Mouse (Mus musculus) left cerebral cortex, postnatal 4 days (tissue): ENCODE measurements around the gene Cnn3. TPM values are rescaled to one million over a fixed set of nuclear protein-coding genes. Genes with fewer than 3 reads are reported as not detected.

Experiments used
- DNase-seq: peaks from one replicate; pipeline ENCODE4 v3.0.0-alpha.2; 2022
- intact Hi-C: fragments of 180-260 bp; cut with DNase I; formaldehyde crosslinking; loops from one replicate; pipeline ENCODE4 v1.15.1; 2025
- total RNA-seq, 2 experiments: library from RNA; stranded (reverse); gene quantifications; 2 replicates each; pipeline ENCODE4 v1.2.3; 2021

Cnn3 gene
- total RNA-seq, 2 experiments from 2014 or later = 101 to 110 TPM

DNA sequence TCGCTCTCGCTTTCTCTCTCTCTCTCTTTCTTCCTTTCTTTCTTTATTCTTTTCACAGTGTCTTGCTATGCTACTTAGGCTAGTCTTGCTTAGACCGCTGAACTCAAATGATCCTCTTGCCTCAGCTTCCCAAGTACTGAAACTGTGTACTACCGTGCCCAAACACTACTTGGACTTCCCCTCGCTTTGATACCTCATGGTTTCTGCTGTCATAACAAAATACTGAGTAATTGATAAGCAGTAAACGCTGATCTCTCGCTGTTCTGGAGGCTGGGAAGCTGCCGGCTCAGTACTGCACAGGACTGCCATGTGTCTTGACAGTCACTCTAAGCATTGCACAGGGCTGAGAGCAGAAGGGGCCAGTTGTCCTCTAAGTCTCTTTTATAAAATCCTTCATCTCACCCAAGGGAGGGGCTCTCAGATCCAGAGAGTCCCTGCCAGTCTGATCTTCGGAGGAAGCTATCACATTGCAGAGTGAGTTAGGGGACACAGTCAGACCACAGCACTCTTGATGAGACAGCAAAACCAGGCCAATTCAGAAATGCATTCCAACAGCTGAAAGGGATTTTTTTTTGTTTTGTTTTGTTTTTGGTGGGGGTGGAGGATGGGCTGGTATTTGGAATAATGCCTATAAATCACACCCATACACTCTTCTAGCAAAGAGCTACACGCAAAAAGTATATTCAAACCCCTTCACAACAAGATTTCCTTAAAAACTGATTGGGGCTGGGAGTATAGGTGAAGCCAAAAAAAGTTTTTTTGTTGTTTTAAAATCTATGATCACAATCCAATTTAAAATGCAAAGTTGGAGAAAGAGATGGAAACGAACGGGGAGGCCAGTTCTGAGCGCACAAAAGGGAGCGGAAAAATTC, 8.7 kb upstream of the Cnn3 start:
- intact Hi-C loops = no loop called here
- DNase-seq = no peak

DNA sequence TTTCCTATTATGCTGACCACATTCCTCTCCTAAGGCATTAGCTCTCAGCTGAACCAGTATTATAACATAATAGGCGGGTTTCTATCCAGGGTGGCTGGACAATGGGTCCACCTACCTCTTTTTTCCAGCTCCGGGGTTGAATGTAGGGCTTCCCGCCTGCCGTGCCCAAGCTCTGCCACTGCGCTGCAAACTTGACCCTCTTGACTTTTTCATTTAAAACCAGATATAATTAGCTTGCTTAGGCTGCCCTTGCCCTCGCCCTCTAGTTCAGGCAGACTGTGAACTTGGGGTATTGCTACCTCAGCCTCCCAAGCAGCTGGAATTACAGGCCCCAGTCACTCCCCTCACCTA, 8.1 kb upstream of the Cnn3 start:
- no peak for DNase-seq
- intact Hi-C loops = no loop called here

DNA sequence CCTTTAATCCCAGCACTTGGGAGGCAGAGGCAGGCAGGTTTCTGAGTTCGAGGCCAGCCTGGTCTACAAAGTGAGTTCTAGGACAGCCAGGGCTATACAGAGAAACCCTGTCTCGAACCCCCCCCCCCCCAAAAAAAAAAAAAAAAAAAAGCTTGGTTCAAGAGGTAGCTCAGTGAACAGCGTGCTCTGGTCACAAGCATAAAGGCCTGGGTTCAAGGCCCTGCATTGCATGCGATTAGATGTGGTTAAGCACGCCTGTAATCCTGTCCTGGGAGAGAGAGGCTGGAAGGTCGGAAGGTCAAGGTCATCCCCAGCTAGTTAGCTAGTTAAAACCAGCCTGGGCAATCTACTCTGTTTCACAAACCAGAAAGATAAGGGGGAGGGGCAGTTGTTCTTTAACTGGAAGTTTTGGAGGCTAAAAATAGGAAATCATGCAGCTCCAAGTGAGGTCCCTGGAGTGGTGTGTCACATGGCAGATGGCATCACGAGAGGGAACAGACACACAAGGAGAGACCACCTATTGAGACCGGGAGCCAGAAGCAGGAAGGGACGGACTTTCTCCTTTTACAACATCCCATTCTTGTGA, 7.4 kb upstream of the Cnn3 start:
- no peak for DNase-seq
- intact Hi-C loops = no loop called here

DNA sequence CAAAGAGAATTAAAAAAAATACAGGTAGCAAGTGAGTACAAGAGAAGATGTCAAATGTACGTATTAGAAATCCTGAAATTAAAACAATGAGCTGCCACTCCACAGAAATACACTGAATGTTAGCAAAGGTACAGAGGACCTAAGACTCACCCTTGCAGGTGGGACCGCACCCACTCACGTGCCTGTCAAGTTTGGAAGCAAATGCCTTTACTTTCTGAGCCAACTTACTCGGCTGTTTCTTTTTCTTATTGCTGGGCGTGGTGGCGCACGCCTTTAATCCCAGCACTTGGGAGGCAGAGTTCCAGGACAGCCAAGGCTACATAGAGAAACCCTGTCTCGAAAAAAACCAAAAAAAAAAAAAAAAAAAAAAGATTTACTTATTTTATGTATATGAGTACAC, 3.9 kb upstream of the Cnn3 start:
- DNase-seq = no peak
- intact Hi-C loops = no loop called here

DNA sequence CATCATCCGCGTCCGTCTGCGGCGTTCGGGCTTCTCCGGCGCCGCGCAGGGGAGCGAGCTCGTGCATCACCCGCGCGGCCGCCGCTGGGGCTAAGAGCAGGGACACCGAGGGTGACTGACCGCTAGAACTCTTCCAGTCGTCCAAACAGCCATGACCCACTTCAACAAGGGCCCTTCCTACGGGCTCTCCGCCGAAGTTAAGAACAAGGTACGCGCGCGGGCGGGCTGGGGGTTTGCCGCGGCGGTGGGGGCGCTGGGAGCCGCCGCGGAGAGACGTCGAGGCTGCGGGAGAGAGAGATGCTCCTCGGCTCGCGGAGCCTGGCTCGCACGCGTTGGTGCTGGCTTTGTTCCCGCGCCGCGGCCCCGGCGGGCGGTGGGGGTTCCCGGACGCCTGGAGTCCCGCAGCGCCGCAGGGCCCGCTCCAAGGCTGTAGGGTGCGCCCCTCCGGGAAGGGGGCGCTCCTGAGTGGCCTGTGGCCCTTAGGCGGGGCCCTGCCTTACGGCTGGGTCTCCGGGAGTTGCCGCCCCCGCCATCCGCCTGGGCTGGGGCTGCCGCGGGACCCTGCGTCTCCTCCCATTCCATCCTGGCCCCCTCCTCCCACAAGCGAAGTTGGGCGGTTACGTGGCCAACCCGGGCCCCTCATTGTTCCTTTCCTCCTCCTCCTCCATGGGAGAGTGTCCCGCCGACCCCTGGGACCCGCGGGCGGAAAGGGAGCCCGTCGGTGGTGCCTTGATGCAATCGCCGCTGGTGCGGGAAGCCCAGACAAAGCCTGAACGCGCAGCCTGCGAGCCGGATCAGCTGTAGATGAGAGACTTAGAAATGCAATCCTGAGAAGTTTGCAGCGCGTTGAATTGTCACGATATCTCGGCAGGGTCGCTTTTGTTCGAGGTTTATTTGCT, 573 bp downstream of the Cnn3 start:
- intact Hi-C loops = loop anchor here (5.0 kb wide), 1 partner anchor 120 kb away; no protein-coding TSS in a partner anchor
- DNase-seq = peak; percentile 75

DNA sequence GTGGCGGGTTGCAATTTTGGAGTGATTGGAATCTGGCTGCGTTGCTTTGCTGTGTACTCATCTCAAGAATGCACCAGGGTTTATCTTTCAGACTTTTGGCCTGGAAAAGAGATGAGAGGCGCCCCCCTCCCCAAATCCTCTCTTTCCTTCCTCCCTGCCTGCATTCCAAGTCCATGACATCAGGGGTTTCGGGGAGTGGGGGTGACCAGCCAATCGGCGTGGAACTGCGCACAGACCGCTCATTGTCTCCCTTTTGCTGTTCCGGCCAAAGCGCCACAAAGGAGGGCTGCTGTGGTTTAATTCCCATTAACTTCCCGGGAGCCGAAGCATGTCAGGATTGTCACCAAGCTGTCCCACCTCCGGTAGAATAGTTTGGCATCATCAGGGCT, 1.2 kb downstream of the Cnn3 start:
- intact Hi-C loops = loop anchor here (5.0 kb wide), 1 partner anchor 120 kb away; no protein-coding TSS in a partner anchor
- DNase-seq = peak; percentile 78

DNA sequence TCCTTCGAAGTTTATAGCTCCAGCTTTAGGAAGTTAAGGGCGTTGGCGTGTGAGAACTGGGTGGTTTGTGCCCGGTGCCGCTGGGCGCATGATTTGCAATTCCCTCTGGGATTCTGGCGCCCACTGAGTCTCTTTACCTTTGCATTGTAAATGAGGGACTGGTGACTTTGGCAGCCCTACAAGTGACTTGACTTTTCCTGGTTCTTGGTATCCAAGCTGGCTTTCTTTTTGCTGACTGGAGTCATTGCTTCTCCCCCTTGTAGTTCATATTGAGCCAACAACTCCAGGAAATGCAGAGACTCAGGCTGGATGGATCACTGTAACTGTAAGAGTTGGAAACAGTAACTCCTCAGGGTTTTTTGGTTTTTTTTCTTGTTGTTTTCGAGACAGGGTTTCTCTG, 1.9 kb downstream of the Cnn3 start:
- intact Hi-C loops = loop anchor here (5.0 kb wide), 1 partner anchor 121 kb away; no protein-coding TSS in a partner anchor
- DNase-seq = no peak

DNA sequence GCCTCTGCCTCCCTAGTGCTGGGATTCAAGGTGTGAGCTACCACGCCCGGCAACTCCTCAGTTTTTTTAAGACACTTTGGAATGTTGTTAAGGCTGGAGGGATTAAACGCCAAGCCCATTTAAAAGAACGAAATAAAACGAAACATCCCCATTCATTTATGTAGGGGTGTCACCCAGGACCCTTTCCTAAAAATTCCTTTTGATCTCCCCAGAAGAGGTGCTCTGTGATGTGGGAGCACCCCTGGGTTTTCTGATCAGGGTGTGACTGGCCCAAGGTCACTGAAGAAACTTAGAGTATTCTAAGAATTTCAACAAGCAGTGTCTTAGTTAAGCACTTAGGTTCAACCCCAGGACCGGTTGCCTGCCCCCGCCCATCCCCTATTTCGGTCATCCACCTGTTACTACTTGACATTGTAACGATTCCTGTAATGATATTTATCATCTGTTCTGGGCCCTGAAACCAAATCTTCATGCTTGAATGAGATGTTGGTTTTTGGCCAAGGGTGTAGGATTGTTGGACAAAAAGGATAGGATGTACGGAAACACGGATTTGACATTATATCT, 2.5 kb downstream of the Cnn3 start:
- intact Hi-C loops = loop anchor here (5.0 kb wide), 1 partner anchor 121 kb away; no protein-coding TSS in a partner anchor
- no peak for DNase-seq

DNA sequence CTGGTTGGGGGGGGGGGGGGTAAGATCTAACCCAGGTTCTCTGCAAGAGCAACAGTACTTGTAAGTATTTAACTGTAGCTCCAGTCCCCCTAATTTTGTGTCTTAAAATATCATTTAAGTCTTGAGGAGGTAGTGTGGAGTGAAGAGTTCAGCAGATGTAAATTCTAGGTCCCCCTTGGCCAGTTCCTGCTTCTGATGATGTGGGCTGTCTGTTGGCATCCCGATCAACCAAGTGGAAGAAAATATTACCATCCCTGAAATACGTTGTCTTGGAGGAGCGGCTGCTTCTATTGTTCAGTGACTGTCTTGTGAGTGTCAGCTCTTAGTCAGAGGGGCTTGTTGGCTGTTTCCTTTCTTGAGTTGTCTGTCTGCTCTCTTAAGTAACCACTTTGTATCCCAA, 3.2 kb downstream of the Cnn3 start:
- no peak for DNase-seq
- intact Hi-C loops = loop anchor here (5.0 kb wide), 1 partner anchor 122 kb away; no protein-coding TSS in a partner anchor

DNA sequence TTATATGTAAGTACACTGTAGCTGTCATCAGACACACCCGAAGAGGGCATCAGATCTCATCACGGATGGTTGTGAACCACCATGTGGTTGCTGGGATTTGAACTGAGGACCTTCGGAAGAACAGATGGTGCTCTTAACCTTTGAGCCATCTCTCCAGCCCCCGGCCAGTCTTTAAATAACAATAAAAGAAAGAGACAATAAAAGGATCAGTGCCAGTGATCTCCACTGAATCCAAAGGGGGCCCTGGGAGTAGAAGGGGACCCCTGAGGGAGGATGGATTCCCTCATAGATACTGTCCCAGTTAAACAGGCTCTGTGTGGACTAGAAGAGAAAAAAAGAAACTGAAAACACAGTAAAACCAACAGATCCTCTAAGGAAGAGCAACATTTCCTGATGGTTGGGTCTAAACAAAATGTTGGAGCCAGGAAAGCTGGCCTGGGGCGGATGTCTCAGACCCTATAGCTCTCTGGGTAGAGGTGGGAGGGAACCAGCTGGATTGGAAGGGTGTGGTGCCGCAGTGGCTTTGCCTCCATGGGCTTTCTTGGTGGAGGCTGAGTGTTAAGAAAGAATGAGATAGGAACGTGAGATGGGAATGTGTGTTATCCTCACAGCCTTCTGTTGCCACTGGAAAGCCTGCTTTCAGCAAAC, 4.1 kb downstream of the Cnn3 start:
- DNase-seq = no peak
- intact Hi-C loops = no loop called here

DNA sequence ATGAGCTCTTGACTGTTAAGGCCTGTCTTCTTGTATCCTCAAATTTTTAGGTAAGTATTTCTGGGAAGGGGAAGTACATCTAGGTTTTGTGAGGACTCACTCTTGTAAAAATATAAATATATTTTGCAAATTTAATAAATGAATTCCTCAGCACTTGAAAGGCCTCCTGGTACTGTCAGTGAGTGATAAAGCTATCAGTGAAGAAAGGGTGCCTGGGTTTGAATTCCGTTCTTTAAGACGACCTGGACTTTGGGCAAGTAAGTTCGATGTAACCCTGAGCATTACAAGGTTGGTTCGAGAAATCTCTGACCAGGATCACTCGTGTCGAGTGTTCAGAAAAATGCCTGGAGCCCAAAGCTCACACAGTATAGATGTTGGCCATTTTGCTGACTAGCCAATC, 7.1 kb downstream of the Cnn3 start:
- no peak for DNase-seq
- intact Hi-C loops = no loop called here

DNA sequence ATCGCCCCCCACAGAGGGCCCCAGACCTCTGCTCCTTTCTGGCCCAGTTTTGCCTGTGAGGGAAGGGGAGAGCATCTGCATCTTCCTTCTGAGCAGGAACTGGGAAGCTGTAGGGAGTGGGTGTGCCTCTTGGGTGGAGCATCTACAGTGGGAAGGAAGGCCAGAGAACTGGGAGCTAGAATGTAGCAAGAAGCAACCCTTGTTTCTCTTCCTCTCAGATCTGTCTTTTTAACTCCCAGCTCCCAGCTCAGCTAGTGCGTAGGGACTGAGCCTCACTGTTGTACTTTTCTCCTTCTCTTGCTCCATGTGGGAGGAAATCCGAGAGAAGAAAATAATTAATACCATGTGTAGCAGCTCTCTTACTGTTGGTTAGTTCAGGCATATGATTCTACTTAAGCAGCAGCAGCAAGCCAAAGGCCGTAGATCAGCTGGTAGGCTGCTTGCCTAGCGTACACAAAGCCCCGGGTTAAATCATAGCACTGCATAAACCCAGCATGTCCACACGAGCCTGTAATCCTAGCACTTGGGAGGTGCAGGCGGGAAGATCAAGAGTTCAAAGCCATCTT, 7.8 kb downstream of the Cnn3 start:
- intact Hi-C loops = no loop called here
- no peak for DNase-seq

DNA sequence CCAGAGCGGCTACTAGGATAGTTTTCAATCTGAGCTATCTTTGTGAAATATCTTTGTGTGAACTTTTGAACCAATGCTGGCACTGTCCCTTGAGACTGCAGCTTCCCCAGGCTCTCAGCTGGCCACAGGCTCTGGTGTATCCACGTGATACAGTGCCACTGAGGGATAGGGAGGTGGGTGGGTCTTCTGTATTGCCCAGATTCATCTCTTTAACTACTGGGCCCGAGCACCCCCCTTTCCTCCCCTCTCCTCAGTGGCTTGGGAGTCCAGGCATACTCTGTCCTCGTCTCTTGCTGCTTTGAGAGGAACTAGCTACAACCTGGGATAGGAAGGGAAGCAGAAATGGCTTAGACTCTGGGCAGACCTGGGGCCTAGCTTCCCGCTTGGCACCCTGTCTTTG, 9.0 kb downstream of the Cnn3 start:
- intact Hi-C loops = no loop called here
- no peak for DNase-seq

DNA sequence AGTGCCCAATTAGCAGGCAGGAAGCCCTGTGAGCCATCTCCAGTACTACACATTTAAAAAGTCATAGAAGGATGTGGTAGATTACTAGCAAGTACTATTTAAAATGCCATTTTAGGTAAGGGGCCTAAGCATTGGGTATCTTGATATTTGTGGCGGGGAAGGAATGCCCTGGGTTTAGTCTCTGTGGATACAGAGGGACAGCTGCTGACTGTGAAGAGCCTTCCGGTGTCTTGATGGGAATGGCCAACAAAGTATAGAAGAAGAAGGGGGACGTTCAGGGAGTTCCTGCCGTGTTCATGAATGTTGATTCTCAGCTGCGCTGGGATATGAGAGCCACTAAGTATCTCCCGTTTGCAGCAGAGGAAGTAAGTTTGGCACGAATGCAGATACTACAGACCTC, 10.8 kb downstream of the Cnn3 start:
- DNase-seq = no peak
- intact Hi-C loops = no loop called here

DNA sequence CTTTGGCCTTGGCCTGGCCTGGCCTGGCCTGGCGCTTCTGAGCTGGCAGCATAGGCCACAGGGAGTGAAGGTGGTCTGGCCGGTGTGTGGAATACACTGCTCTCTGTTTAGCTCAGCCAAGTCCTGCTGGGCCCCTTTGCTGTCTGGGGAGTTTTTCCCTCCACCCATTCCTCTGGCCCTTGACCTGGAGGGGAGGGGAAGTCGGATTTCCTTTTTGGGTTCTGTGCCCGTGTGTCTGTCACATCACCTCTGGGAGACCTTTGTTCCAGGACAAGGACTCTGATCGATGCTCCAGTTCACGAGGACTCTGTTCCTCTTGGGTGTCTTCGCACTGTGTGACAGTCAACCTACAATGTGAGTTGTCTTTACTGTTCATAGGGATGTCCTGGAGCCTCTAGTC, 11.7 kb downstream of the Cnn3 start:
- no peak for DNase-seq
- intact Hi-C loops = no loop called here

DNA sequence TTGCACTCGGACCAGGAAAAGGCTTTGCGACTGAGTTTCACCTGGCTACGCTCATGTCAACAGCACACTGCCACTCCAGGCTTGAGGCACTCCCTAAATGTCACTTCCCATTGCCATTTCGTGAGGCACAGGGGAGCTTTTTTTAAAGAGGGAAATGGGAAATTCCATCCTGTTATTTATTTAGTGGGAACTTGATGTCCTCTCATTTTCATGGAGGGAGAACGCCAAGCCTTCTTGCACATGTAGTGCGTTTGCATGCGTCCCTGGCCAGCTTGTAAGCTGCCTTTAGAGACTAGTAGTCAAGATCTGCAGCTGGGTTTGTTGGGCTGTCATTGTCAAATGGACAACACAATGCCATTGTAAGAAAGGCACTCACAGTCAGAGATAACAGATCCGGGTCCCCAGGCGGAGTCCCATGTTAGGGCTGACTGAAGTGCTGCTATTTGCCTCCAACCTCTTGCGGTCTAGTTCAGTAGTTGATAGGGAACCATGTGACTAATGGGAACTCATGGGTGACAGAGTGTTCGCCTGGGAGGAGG, 13.4 kb downstream of the Cnn3 start:
- DNase-seq = no peak
- intact Hi-C loops = no loop called here

DNA sequence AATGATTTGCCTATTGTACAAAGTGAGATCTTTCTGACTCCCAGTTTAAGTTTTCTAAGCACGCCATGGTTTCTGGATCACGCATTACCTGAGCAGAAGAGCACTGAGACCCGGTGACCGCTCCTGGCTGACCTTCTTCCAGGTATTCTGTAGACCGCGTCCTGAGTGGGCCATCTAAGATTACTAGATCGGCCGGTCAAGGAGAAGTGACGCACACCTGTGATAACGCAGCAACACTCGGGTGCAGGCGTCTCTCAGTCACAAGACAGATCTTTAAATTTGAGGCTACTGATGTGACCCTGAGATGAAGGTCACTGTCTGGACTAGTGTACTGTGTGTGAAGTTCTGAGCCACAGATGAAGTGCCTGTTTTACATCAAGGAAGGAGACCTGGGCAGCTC, 15.2 kb downstream of the Cnn3 start:
- no peak for DNase-seq
- intact Hi-C loops = no loop called here

DNA sequence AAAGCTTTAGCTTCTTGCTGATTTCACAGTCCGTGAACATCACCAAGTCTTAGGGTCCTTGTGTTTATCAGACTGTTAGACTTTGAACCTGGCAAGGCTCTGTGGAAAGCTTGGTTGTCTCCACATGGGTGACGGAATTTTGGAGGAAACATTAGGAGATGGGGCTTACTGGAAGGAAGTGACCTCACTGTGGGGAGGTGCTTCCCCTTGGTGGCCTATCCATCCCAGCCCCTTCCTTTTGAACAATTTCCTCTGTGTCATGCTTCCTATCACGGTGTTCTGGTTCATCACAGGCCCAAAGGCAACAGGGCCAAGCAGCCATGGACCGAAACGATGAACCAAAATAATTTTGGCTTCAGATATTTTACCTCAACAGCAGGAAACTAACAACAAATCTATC, 16.0 kb downstream of the Cnn3 start:
- intact Hi-C loops = no loop called here
- no peak for DNase-seq

DNA sequence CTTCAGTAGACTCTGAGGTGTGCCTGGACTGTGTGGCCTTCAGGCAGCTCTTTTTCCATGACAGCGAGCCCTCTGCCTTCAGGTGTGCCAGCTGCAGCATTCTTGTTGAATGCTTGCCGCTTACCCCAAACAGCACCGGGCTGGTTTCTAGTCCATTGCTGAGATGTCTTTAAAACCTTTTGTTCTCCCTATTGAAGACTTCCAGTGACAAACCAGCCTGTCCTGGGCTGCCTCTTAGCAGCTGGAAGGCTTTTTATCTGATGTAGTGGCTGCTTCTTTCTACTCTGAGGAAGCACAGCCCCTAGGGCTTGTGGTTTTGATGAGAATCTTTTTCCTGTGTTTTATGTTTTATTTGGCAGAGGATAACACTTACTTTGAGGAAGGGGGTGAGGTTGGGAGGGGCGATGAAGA, 17.6 kb downstream of the Cnn3 start:
- DNase-seq = no peak
- intact Hi-C loops = no loop called here

DNA sequence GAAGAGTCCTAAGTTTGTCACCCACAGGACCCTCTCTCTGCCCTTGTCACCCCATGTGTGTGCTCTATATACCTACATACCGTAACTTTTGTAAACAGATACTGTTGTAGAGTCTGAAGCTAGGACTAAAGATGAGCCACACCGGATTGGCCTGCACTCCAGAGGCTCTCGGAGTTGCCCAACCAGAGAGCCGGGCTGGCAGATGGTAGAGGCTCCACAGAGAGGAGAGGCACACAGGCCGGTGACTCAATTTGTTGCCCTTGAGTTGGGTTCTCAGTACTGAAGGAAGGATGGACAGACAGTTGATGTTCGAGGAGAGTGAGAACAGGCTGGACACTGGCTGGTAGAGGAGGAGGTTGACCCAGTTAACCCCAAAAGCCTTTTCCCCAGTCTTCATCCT, 18.1 kb downstream of the Cnn3 start:
- intact Hi-C loops = no loop called here
- no peak for DNase-seq
